ENCODE assay signal across 9 mouse cellular contexts in genomic region chr1:155516594-155516993, GRCm38 (mm10). TPM values are rescaled to one million over a fixed set of nuclear protein-coding genes. Genes with fewer than 3 reads are reported as not detected.
DNase-seq lines count a peak whose midpoint lies in the region; ATAC-seq and TF ChIP-seq lines count a peak whose summit lies in the region.
"Had no signal": no experiment of that assay in that cellular context is flagged by ENCODE, and none has a peak within 500 bp of the region (broad histone marks: within the 10 kb centered on the region; RNA-seq: fewer than 3 reads in every experiment).

No protein-coding gene starts in this region.

- no peak for TF ChIP-seq EP300 in lung, postnatal 0 days (IDR thresholded peaks at IDR 0.05)

- no peak for ATAC-seq in heart, embryonic 11.5 days (replicated peaks; ENCODE audit: insufficient number of reproducible peaks, low FRiP score, low TSS enrichment)
- ATAC-seq in lung, postnatal 0 days, result no peak

- no peak overlapping the region for H3ac ChIP-seq in C2C12 (ENCODE audit: control insufficient read depth, insufficient read length, low read depth)

- no peak overlapping the region for H3K9ac ChIP-seq in heart, embryonic 11.5 days (ENCODE audit: low read depth, low read length)
- H3K9ac ChIP-seq in lung, postnatal 0 days (replicated peaks; ENCODE audit: low read depth), result no peak overlapping the region
- H3K9ac ChIP-seq: stomach, embryonic 15.5 days had no signal

- H3K9me3 ChIP-seq in heart, embryonic 11.5 days (replicated peaks; ENCODE audit: control insufficient read depth, low read length), result peaks cover 3% of the 10 kb centered on the region; the same call in 1 of the 2 replicates
- peaks cover 14% of the 10 kb centered on the region for H3K9me3 ChIP-seq in forebrain, embryonic 10.5 days
- H3K9me3 ChIP-seq in lung, postnatal 0 days (ENCODE audit: low read length), result no peaks in the 10 kb centered on the region
- H3K9me3 ChIP-seq: stomach, embryonic 15.5 days had no signal

- H3K79me2 ChIP-seq in C2C12 (ENCODE audit: control insufficient read depth, insufficient read depth), result no peaks in the 10 kb centered on the region

- H3K79me3 ChIP-seq in C2C12 (ENCODE audit: low read depth), result no peaks in the 10 kb centered on the region

- no peaks in the 10 kb centered on the region for H3K36me3 ChIP-seq in heart, embryonic 11.5 days (ENCODE audit: control insufficient read depth, insufficient read depth, low read length)
- no peaks in the 10 kb centered on the region for H3K36me3 ChIP-seq in C2C12 (ENCODE audit: control insufficient read depth, insufficient read depth)
- no peaks in the 10 kb centered on the region for H3K36me3 ChIP-seq in forebrain, embryonic 10.5 days (replicated peaks)
- H3K36me3 ChIP-seq in lung, postnatal 0 days (ENCODE audit: insufficient read depth, low read length), result no peaks in the 10 kb centered on the region
- H3K36me3 ChIP-seq: stomach, embryonic 15.5 days had no signal

- peak; percentile 93 for DNase-seq in heart, adult 11 months
- DNase-seq in brain, adult 2 months (ENCODE audit: low read depth, low spot score), result peak; percentile 78
- no peak for DNase-seq in forebrain, embryonic 10.5 days (ENCODE audit: extremely low spot score, low spot score)
- peak; percentile 74 to 85 for DNase-seq in kidney, postnatal 25 days
- DNase-seq in lung, postnatal 0 days (ENCODE audit: low spot score), result peak; percentile 58
- peak; percentile 10 to 58 for DNase-seq in spleen, adult 18-20 months

- TF ChIP-seq CTCF in C2C12 (IDR thresholded peaks at IDR 0.05; ENCODE audit: control insufficient read depth, insufficient read depth, insufficient read length), result peak; percentile 50
- peak; percentile 79 for TF ChIP-seq CTCF in lung, postnatal 0 days (IDR thresholded peaks at IDR 0.05)

- H3K27me3 ChIP-seq in heart, embryonic 11.5 days (ENCODE audit: control insufficient read depth, insufficient read depth, low read length), result no peaks in the 10 kb centered on the region
- no peaks in the 10 kb centered on the region for H3K27me3 ChIP-seq in C2C12 (ENCODE audit: control insufficient read depth, insufficient read depth, insufficient read length)
- no peaks in the 10 kb centered on the region for H3K27me3 ChIP-seq in forebrain, embryonic 10.5 days (ENCODE audit: poor library complexity, severe bottlenecking)
- no peaks in the 10 kb centered on the region for H3K27me3 ChIP-seq in lung, postnatal 0 days (replicated peaks; ENCODE audit: insufficient read depth, low read length)
- H3K27me3 ChIP-seq: stomach, embryonic 15.5 days had no signal

- no peak overlapping the region for H3K4me2 ChIP-seq in heart, embryonic 11.5 days
- no peak overlapping the region for H3K4me2 ChIP-seq in lung, postnatal 0 days (replicated peaks; ENCODE audit: low read depth, low read length)
- H3K4me2 ChIP-seq: stomach, embryonic 15.5 days had no signal

- H3K27ac ChIP-seq in heart, embryonic 11.5 days (ENCODE audit: low read depth, low read length), result no peak overlapping the region
- peak overlapping the region; percentile 63; the same call in 1 of the 2 replicates for H3K27ac ChIP-seq in forebrain, embryonic 10.5 days
- no peak overlapping the region for H3K27ac ChIP-seq in lung, postnatal 0 days (ENCODE audit: low read length)
- H3K27ac ChIP-seq: stomach, embryonic 15.5 days had no signal

- H3K4me1 ChIP-seq in heart, embryonic 11.5 days (ENCODE audit: control insufficient read depth, insufficient read depth, low read length), result no peaks in the 10 kb centered on the region
- H3K4me1 ChIP-seq in forebrain, embryonic 10.5 days, result peaks cover 17% of the 10 kb centered on the region
- no peaks in the 10 kb centered on the region for H3K4me1 ChIP-seq in lung, postnatal 0 days (ENCODE audit: insufficient read depth, low read depth, low read length)
- H3K4me1 ChIP-seq: stomach, embryonic 15.5 days had no signal

- WGBS in heart, embryonic 11.5 days (ENCODE audit: insufficient replicate concordance), result 40% methylated on average over 7 of the region's 7 CpGs
- 40% methylated on average over 7 of the region's 7 CpGs for WGBS in forebrain, embryonic 10.5 days
- WGBS in lung, postnatal 0 days, result 36% methylated on average over 7 of the region's 7 CpGs

- no peak overlapping the region for H3K4me3 ChIP-seq in heart, embryonic 11.5 days (ENCODE audit: low read depth, low read length)
- no peak overlapping the region for H3K4me3 ChIP-seq in C2C12 (ENCODE audit: insufficient read depth, poor library complexity, severe bottlenecking)
- no peak overlapping the region for H3K4me3 ChIP-seq in forebrain, embryonic 10.5 days
- no peak overlapping the region for H3K4me3 ChIP-seq in lung, postnatal 0 days (ENCODE audit: low read depth, low read length)
- H3K4me3 ChIP-seq: stomach, embryonic 15.5 days had no signal

TF ChIP-seq in C2C12, 6 proteins besides CTCF, POLR2A, EP300 and RAD21:
- TF ChIP-seq MYOG (IDR thresholded peaks at IDR 0.05; ENCODE audit: control insufficient read depth, extremely low read depth, insufficient read length) (no peak), MYOD1 (IDR thresholded peaks at IDR 0.05; ENCODE audit: control insufficient read depth, insufficient read length, low read depth) (no peak), FOSL1 (IDR thresholded peaks at IDR 0.05; ENCODE audit: insufficient read depth, low read length, poor library complexity, severe bottlenecking) (no peak), CEBPB (IDR thresholded peaks at IDR 0.05; ENCODE audit: low read depth) (no peak), USF1 (IDR thresholded peaks at IDR 0.05; ENCODE audit: low read depth) (no peak), MAX (IDR thresholded peaks at IDR 0.05) (no peak)

RNA-seq across cellular contexts. Expression of gene Acbd6, which starts 41.3 kb away (rescaled TPM):
- polyA plus RNA-seq in heart, embryonic 11.5 days (2014; fragmentation: Nextera tagmentation; extraction: Ambion mirVana), result 56.4 and 59.9 TPM in 2 replicates
- polyA plus RNA-seq in C2C12 (2012; fragmentation: generic; extraction: Trizol), result 70.3 TPM
- polyA plus RNA-seq in forebrain, embryonic 10.5 days (2016; fragmentation: Nextera tagmentation; extraction: Ambion mirVana), result 72.5 and 73.2 TPM in 2 replicates
- 57.6 and 59.4 TPM in 2 replicates for polyA plus RNA-seq in lung, postnatal 0 days (2015; fragmentation: Nextera tagmentation; extraction: Ambion mirVana)
